Mouse (Mus musculus): Measurements from ENCODE around the gene Trpm6. TPM values are rescaled to one million over a fixed set of nuclear protein-coding genes. Genes with fewer than 3 reads are reported as not detected.
A peak's percentile ranks its signal among the peaks of the same experiment; 100 is the strongest.

Trpm6 gene
- total and polyA plus RNA-seq, 3 experiments = 0.01 TPM; not detected in 2

- TF ChIP-seq BHLHE40 (IDR thresholded peaks at IDR 0.05; ENCODE audit: borderline replicate concordance, low read depth, low read length) = no peak
- TF ChIP-seq MEF2A (IDR thresholded peaks at IDR 0.05; ENCODE audit: extremely low read depth, insufficient replicate concordance, low read depth, low read length, poor library complexity, severe bottlenecking) = no peak
- 0 out of 2 replicates have a peak, but pooled peaks have one; percentile 45 for TF ChIP-seq MXI1 (IDR thresholded peaks at IDR 0.05; ENCODE audit: low read depth, low read length)
- TF ChIP-seq CTCF (IDR thresholded peaks at IDR 0.05 in 2 of 3, conservative IDR thresholded peaks at IDR 0.05 in 1 of 3; ENCODE audit: control insufficient read depth in 1 of 3, insufficient read depth in 1 of 3, low read depth in 2 of 3, low read length in 3 of 3, poor library complexity in 1 of 3, severe bottlenecking in 1 of 3) = peak; percentile 46 to 83 (median 71)
- TF ChIP-seq HCFC1 (IDR thresholded peaks at IDR 0.05; ENCODE audit: low read depth, low read length) = no peak
- no peak for TF ChIP-seq MAX (IDR thresholded peaks at IDR 0.05; ENCODE audit: low read length)
- TF ChIP-seq CHD2 (IDR thresholded peaks at IDR 0.05; ENCODE audit: low read length) = no peak
- no peak; the same call in 1 of the 2 replicates for TF ChIP-seq USF1 (IDR thresholded peaks at IDR 0.05; ENCODE audit: low read depth, low read length)
- TF ChIP-seq SMC3 (IDR thresholded peaks at IDR 0.05; ENCODE audit: low read depth, low read length) = peak; percentile 60
- no peak for TF ChIP-seq GATA1 (IDR thresholded peaks at IDR 0.05; ENCODE audit: low read depth, low read length)
- TF ChIP-seq ELF1 (IDR thresholded peaks at IDR 0.05; ENCODE audit: low read depth, low read length) = no peak
These were observed 33.4 kb upstream of the Trpm6 start (continued) for GRCm38 (mm10) chr19:18716374-18716773.

GRCm38 (mm10) chr19:18720337-18720736 lies 29.4 kb upstream of the Trpm6 start:
- H3K4me3 ChIP-seq (ENCODE audit: control insufficient read depth in 1 of 2, insufficient read depth in 1 of 2, low read depth in 2 of 2, low read length in 2 of 2) = no peak overlapping the region

GRCm38 (mm10) chr19:18725186-18725585 lies 24.6 kb upstream of the Trpm6 start:
- no peak overlapping the region for H3K4me3 ChIP-seq (ENCODE audit: control insufficient read depth in 1 of 2, insufficient read depth in 1 of 2, low read depth in 2 of 2, low read length in 2 of 2)
- 0 out of 2 replicates have a peak, but pooled peaks have one; percentile 7 for TF ChIP-seq ZC3H11A (IDR thresholded peaks at IDR 0.05; ENCODE audit: low read depth, low read length)
- TF ChIP-seq BHLHE40 (IDR thresholded peaks at IDR 0.05; ENCODE audit: borderline replicate concordance, low read depth, low read length) = no peak
- peak; percentile 51 for TF ChIP-seq SMC3 (IDR thresholded peaks at IDR 0.05; ENCODE audit: low read depth, low read length)
- TF ChIP-seq CTCF (IDR thresholded peaks at IDR 0.05 in 2 of 3, conservative IDR thresholded peaks at IDR 0.05 in 1 of 3; ENCODE audit: control insufficient read depth in 1 of 3, insufficient read depth in 1 of 3, low read depth in 2 of 3, low read length in 3 of 3, poor library complexity in 1 of 3, severe bottlenecking in 1 of 3) = peak in 2 of 3 experiments; percentile 14 to 42; a peak in 3 of 6 replicates
- peak; percentile 23 for TF ChIP-seq RAD21 (IDR thresholded peaks at IDR 0.05; ENCODE audit: low read depth, low read length)
- TF ChIP-seq ZKSCAN1 (IDR thresholded peaks at IDR 0.05; ENCODE audit: low read depth, low read length) = no peak
- H3K36me3 ChIP-seq (ENCODE audit: control insufficient read depth in 1 of 2, insufficient read depth in 2 of 2, low read length in 2 of 2) = peaks cover 0 to 5% of the 10 kb centered on the region in 2 experiments; a peak in 1 of 4 replicates
- no peaks in the 10 kb centered on the region for H3K9me3 ChIP-seq (replicated peaks; ENCODE audit: insufficient read depth, low read length)
- DNase-seq (ENCODE audit: low read depth, low spot score) = peak; percentile 67
- H3K79me2 ChIP-seq (ENCODE audit: control insufficient read depth, insufficient read depth, low read length, poor library complexity) = no peaks in the 10 kb centered on the region
- H3K27me3 ChIP-seq (ENCODE audit: control insufficient read depth in 1 of 2, insufficient read depth in 2 of 2, low read length in 2 of 2) = no peaks in the 10 kb centered on the region
- peaks cover 2 to 4% of the 10 kb centered on the region in 2 experiments; a peak in 3 of 4 replicates for H3K4me1 ChIP-seq (ENCODE audit: control insufficient read depth in 1 of 2, insufficient read depth in 2 of 2, low read length in 2 of 2)
- H3K27ac ChIP-seq (ENCODE audit: control insufficient read depth, low read depth, low read length) = no peak overlapping the region
- H3K9ac ChIP-seq (ENCODE audit: control insufficient read depth, low read depth, low read length, poor library complexity, severe bottlenecking) = no peak overlapping the region

More at GRCm38 (mm10) chr19:18720337-18720736, 29.4 kb upstream of the Trpm6 start:
- peaks cover 17% of the 10 kb centered on the region for H3K79me2 ChIP-seq (ENCODE audit: control insufficient read depth, insufficient read depth, low read length, poor library complexity)
- no peaks in the 10 kb centered on the region for H3K27me3 ChIP-seq (ENCODE audit: control insufficient read depth in 1 of 2, insufficient read depth in 2 of 2, low read length in 2 of 2)
- no peaks in the 10 kb centered on the region for H3K9me3 ChIP-seq (replicated peaks; ENCODE audit: insufficient read depth, low read length)
- H3K4me1 ChIP-seq (ENCODE audit: control insufficient read depth in 1 of 2, insufficient read depth in 2 of 2, low read length in 2 of 2) = no peaks in the 10 kb centered on the region
- peaks cover 9 to 10% of the 10 kb centered on the region in 2 experiments for H3K36me3 ChIP-seq (ENCODE audit: control insufficient read depth in 1 of 2, insufficient read depth in 2 of 2, low read length in 2 of 2)
- no peak for DNase-seq (ENCODE audit: low read depth, low spot score)
- no peak overlapping the region for H3K9ac ChIP-seq (ENCODE audit: control insufficient read depth, low read depth, low read length, poor library complexity, severe bottlenecking)
- TF ChIP-seq MAFK (IDR thresholded peaks at IDR 0.05; ENCODE audit: borderline replicate concordance, low read depth, low read length) (no peak), EP300 (IDR thresholded peaks at IDR 0.05; ENCODE audit: low read depth in 1 of 2, low read length in 2 of 2) (no peak), CTCF (IDR thresholded peaks at IDR 0.05 in 2 of 3, conservative IDR thresholded peaks at IDR 0.05 in 1 of 3; ENCODE audit: control insufficient read depth in 1 of 3, insufficient read depth in 1 of 3, low read depth in 2 of 3, low read length in 3 of 3, poor library complexity in 1 of 3, severe bottlenecking in 1 of 3) (peak in 1 of 3 experiments; percentile 4; a peak in 1 of 6 replicates), ZC3H11A (IDR thresholded peaks at IDR 0.05; ENCODE audit: low read depth, low read length) (no peak), TAL1 (IDR thresholded peaks at IDR 0.05; ENCODE audit: low read length) (no peak)
- H3K27ac ChIP-seq (ENCODE audit: control insufficient read depth, low read depth, low read length) = no peak overlapping the region
